Mouse (Mus musculus): ENCODE results near the gene Lexm.

- TF ChIP-seq CTCF (IDR thresholded peaks at IDR 0.05; ENCODE audit: low read depth, low read length) (no peak), EP300 (IDR thresholded peaks at IDR 0.05; ENCODE audit: insufficient read depth, low read depth, low read length) (0 out of 2 replicates have a peak, but pooled peaks have one; percentile 4), POLR2A (IDR thresholded peaks at IDR 0.05; ENCODE audit: insufficient read depth, low read length) (peak; percentile 80)
Measured at GRCm38 (mm10) chr4:106560846-106561781, 55.9 kb downstream of the Lexm start, which contains the start of gene Dhcr24.

Measured in ES-Bruce4 (cell line).